Mouse (Mus musculus) testis, postnatal 14 days (tissue): ENCODE results near the gene Rhbdl1.

ENCODE experiments used
- DNase-seq: peaks from one replicate; pipeline ENCODE4 v3.0.0; 2021; ENCODE audit warnings: low spot score

Rhbdl1 gene

DNA sequence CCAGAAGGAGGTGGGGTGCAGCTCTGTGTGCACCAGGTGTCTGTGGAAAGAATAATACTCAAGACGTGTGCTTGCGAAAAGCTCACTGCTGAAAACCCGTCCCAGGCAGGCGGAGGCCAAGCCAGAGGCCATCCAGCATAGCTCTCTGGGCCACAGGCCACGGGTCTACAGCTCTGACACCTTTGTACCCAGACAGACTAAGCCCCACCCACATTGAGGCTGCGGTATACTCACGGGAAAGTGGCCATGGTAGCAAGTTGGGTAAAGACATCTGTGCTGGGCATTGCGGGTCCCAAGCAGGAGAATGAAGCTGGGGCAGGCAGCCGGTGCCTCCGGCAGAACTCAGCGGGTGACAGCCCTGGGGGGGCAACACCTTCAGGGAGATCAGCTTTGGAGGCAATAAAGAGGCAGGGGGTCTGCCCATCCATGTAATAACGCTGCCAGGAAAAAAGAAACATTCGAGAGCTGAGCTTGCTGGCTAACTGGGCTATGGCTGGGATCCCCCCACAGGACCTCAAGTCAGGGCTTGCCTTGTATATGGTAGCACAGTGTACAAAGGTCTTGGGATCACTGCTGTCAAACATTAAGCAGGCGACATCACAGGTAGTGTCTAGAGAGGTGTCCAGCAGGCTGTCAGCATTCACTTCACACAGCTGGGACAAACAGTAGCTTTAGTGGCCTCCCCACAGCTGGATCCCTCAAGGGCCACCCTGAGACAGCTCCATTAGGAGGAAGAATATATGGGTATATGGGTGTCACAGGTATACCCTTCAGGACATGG lies 2.5 kb upstream of the Rhbdl1 start:
- no peak for DNase-seq

DNA sequence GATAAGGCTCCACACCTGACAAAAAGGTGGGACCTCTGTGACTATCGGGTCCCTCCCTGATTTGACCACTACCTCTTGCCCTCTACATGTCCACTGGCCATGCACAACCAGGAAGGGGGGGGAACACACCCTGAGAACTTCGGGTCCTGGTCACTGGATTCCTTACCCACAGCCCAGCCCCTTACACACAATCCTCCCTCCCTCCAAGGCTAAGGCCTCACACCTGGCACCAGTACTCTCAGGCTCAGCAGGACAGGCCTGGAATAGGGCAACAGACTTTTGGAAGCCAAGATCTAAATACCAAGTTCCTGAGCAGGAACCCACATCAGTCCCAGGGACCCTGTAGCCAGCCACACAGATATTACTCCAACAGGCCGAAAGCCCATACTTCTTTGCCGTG lies 1.8 kb upstream of the Rhbdl1 start:
- DNase-seq = no peak

DNA sequence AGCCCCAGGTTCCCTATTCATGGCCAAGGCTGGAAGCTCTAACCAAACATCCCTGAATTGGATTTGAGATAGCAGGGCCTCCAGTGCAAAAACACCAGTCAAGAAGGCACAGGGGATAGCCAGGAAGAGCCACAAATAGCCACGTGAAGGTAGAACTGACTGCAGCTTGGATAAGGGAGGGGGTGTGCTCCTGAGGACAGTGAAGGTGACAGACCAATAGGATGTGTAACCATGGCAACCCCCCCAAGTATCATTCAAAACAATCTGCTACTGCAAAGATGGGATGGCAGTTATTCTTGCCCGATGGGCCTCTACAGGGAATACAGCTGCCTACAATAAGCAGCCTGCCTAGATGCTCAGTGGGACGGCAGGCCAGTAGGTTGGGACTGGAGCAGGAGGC lies 438 bp upstream of the Rhbdl1 start:
- no peak for DNase-seq

DNA sequence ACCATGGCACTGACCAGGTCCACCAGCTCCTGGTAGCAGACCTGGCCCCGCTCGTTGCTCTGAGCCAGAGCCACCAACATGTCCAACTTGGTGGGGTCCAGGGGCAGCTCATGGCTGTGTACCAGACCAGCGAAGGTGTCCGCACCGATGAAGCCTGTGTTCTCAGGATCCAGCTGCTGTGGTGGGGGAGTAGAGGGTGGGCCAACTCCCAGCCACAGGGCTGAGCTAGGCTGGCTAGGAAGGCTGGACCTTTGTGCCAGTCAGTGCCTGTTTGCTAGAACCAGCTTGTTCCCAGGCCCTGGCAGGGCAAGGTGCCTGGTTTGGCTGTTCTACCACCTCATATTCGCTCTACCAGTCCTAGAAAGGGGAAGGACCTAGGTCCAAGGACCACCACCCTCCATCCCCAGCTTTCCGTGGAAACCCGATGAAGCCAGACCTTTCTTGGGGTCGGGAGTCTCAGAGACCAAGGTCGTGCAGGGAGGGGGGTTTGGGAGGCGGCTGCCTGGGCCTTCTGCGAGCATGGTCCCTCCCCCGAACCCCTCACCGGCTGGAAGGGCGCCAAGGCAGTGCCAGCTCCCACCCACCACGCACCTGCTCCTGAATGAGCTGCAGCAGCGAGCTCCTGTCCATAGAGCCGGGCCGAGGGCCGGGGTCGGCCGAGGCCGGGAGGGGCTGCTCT lies 559 bp downstream of the Rhbdl1 start:
- no peak for DNase-seq

DNA sequence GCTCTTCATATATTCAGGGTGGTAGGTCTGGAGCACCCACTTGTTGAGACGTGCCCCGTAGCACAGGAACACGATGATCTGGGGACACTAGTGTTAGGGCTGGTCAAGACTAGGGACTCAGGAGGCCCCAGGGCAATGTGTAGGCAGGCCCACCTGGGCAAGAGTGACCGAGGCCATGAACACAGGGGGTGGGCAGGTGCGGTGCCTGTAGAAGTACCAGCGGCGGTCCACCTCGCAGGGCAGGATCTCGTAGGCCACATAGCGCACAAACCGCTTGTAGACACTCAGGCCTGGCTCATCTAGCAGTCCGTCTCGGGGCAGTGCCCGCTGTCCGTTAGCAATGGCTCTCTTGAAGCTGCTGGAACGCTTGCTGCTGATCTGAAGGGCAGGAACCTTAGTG lies 1.3 kb downstream of the Rhbdl1 start:
- DNase-seq = no peak

DNA sequence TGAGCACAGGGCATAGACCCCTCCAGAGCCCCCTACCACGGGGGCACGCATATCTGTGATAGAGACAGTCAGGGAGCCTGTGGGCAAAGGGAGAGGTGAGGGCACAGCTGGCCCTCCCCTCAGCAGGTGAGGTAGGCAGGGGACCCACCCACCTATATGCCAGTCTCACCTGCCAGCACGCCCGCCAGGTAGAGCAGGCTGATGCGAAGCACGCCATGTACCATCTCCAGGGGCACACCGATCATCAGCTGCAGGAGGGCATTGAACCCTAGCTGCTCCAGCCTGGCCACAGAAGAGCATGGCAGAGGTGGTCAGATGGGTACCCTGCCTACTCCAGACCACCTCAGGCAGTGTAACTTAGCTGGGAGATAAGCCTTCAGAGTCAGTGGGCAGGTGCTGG lies 1.8 kb downstream of the Rhbdl1 start:
- no peak for DNase-seq

DNA sequence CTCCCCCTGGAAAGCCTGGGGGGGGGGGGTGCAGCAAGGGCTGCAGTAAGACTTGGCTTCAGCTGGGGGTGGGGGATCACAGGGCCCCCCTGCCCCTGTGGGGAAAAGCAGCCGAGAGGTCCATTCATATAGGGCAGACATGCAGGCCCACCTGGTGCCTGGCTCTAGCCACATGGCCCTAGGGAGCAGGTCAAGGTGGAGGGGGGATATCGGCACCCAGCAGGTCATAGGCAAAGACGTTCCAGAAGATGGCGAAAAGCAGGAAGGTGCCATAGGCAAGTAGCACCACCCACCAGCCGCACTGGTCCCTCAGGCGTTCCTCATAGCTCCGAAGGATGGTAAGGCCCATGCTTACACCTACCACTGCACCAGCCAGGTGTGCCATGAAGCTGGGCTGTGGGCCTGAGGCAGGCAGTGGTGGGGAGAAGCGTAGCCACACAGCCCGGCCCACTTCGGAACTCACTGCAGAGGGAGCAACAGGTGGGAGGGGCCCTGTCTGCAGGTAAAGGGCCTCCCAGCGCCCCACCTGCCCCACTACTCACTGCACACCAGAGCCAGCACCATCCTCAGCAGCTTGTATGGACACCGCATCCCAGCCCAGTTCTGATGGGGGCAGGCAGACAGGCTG lies 2.4 kb downstream of the Rhbdl1 start:
- no peak for DNase-seq

DNA sequence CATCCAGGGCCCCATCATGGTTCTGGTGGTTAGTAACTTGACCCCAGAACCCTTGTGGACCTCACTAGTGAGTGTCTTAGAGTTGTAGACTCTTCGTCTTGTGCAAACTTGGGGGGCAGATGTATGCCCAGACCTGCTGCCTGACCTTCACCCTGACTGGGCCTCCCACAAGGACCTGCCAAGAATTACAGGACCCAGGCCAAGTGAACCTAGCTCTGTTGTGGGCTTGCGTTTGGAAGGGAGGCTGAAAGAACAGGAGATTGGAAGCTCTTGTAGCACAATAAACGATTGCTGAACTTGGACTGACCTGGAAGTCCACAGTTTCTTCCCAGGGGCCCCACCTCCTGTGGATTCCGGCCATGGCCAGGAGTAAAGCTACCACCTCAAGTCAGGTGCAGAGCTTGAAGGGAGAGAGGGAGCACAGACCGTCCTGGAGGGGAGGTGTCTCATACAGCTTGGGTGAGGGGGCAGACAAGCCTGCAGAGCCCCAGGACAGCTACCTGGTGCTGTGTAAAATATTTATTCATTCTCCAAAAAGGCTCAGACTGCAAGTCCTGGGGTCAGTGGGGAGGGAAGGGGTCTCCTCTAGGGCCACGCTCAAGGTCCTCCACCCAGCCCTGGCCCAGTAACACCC lies 3.0 kb downstream of the Rhbdl1 start:
- DNase-seq = no peak

DNA sequence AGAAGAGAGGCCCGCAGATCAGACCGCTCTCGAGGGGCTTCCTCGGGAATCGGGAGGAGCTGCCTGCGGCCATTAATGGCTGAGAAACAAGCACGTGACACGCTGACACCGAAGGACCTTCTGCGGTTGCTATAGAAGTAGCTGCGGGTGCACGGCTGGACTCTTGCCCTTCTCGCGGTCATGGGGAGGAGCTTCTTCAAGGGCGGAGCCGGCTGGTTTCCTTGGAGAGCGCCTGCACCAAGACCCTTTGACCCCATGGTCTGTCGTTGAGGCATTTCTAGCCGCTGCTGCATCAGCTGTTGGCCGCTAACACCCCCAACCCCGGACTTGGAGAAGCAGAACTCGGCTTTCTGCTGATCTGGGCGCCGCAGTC lies 3.8 kb downstream of the Rhbdl1 start, which contains the start of gene Stub1:
Gene Stub1, minus strand, starts transcription at position 114 of the 373 bp plus-strand sequence.
- peak; percentile 90 for DNase-seq

DNA sequence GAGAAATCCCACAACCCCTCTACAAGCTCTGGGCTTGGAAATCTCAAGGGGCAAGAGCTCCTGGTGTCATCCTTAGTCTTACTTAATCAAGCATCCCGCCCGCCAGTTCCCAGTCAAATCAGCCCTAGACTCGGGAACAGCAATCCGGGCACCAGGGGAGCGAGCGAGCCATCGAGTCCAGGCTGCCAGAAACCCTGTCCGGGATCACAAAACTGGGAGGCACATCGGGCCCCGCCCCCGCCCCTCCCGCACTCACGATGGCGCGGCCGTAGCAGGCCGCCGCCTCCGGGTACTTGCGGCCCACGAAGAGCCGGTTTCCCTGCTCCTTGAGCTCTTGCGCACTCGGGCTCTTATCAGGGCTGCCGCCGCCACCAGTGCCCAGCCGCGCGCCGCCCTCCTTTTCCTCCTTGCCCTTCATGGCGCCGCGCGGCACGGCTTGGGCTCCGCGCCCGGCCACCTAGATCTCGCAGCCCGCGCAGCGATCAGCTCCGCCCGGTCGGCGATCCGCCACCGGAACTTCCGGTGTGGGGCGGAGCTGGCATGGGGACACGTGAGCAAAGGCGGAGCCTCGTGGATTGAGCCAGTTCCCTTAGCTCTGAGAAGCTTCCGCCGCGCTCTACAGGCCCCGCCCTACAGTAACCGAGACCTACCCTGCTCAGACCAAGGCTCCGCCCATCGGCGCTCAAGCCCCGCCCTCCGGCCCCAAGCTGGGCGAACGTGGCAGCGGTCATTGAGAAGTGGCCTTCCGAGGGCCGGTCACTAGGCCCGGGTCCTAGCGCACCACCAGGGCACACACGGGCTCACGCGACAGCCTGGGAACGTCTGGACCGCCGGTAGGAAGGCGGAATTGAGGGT lies 4.4 kb downstream of the Rhbdl1 start:
- DNase-seq = peak; percentile 99

DNA sequence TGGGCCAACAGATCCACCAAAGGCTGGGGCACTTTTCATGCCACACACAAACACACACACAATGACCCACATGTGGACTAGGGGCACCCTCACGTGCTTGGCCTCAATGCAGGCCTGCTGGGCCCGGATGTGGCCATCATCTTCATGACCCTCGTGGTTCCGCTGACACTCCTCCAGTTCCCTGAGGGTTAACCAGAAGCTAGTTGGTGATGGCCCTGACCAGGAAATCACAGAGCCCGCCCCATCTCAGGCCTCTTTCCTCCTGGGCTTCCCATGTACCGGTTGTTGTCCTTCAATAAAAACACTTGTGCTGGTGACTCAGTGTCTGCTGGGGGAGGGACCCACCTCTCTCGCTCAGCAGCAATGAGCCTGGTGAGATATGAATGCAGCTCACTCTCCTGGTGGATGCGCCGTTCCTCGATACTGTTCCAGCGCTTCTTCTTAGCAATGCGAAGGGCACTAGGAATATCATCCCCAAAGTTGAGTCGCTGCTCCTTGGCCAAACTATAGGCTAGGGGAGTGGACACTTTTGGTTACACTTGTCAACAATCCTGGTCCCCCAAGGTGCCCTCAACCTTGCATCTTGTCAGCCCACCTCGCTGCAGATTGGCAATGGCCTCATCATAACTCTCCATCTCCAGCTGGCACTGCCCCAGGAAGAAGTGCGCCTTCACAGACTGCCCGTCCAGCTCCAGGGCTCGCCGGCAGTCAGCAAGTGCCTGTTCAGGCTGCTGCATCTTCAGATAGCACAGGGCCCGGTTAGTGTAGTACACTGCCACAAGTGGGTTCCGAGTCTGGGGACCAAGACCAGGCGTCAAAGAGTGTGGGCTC lies 5.4 kb downstream of the Rhbdl1 start:
- no peak for DNase-seq

DNA sequence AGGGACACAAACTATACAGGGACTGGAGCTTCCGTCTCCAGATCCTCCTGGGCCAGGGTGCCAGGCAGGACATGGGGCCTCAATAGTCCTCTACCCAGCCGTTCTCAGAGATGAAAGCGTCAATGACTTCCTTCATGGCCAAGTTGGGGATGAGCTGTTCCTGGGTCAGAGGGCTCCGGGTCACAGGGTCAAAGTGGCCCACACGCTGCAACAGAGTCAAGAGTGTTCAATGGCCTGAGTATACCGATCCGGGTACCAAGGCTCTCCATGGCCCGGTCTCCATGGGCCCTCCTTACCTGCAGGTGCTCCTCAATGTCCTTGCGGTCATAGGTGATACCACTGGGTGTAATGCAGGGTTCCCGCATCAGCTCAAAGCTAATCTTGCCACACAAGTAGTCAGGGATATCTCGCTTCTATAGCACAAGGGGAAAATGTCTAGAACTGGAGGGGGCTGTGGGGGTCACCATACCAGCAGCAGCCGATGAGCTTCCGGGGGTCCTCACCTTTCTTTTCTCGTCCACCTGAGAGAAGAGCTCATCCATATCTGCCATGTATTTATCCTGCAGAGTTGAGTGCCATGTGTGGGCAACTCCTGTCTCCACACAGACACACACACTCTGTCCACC lies 6.2 kb downstream of the Rhbdl1 start:
- no peak for DNase-seq

DNA sequence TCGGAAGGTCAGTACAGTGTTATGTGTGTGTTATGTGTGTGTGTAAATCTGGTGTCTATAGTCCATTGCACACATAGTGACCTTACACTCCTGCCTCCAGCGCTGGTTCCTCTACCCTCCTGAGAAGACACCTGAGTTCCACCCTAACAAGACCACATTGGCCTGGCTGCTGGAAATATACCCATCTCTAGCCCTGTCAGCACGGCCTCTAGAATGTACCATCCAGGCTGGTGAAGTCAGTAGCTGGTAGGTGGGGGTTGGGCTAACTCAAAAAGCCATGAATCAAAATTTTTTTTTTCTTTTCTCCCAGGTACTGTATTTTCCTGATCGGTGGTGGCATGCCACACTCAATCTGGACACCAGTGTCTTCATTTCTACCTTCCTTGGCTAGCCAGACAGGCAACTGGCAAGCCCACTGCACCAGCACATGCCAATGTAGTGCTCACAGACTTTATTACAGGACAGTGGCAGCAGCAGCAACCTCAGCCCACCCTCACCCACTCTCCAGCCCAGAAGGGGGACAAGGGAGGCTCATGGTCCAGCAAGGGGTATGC lies 6.8 kb downstream of the Rhbdl1 start:
- no peak for DNase-seq

DNA sequence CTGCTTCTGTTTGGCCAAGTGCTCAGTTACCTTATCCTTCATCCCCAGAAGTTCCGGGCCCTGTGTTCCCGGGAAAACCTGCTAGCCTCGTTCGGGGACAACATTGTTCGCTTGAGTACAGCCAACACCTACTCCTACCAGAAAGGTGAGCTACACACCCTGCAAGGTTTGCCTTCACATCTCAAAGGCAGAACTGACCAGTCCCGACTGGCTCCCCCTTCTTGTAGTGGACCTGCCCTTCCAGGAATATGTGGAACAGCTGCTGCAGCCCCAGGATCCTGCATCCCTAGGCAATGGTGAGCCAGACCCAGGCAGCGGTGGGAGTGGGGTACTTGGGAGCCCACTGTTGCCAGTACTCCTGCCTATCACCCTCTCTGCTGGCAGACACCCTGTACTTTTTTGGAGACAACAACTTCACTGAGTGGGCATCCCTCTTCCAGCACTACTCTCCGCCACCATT lies 7.5 kb downstream of the Rhbdl1 start:
- DNase-seq = no peak

DNA sequence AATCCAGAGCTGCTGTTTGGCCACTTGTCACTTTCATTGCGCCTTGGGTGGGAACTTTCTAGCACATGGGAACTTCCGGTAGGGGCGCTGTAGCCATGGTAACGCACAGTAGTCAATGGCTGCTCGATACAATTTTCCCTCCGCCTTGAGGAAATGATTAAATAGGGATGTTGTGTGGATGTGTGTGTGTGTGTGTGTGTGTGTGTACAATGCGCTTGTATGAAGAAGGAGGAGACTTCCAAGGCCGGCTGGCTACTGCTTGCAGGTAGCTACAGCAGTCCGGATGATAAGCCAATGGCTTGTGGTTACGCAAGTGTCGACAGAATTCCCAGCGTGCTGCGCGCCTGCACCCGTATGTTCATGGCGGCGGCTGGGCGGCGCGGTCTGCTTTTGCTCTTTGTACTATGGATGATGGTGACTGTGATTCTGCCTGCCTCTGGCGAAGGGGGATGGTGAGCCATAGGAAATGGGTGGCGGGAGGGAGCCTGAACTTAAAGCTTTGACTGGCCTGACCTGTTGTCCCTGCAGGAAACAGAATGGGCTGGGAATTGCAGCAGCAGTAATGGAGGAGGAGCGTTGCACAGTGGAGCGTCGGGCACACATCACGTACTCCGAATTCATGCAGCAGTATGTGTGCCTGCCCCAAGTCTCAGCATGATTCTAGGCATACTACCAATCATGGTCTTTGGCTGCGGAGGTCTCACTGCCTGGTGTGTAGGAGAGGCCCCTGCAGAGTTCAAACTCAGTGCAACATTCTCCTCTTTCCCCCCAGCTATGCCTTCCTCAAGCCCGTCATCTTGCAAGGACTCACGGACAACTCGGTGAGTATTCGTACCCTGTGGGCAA lies 8.2 kb downstream of the Rhbdl1 start, which contains the start of gene Jmjd8:
Gene Jmjd8, plus strand, starts transcription at position 156 of the 846 bp plus-strand sequence.
- DNase-seq = peak; percentile 72

DNA sequence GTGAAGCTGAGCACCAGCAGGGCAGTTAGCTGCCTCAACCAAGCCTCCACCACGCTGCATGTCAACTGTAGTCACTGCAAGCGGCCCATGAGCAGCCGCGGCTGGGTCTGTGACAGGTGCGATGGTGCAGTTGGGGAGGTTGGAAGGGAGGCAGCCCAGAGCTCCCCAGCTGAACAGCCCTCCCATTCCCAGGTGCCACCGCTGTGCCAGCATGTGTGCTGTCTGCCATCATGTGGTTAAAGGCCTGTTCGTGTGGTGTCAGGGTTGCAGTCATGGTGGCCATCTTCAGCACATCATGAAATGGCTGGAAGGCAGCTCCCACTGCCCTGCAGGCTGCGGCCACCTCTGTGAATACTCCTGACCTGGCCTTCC lies 8.9 kb downstream of the Rhbdl1 start:
- DNase-seq = no peak

DNA sequence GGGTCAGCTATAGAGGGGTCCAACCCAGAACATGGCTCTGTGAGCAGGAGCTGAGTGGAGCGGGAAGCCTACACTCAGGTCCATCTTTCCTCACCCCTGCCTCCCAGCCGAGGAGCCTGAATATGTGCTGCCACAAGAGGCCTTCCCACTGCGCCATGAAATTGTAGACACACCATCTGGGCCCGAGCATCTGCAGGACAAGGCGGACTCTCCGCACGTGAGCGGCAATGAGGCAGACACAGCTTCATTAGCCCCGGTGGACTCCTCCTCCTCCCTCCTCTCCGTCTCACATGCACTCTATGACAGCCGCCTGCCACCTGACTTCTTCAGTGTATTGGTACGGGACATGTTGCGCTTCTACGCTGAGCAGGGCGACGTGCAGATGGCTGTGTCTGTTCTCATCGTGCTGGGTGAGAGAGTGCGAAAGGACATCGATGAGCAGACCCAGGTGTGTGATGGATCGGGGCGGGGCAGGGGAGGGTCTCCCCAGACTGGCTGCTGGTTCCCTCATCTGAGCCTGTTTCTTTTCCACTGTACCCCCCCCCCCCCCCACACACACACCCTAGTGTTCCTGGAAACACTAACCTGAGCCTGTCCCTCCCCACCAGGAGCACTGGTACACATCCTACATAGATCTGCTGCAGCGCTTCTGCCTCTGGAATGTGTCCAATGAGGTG lies 9.4 kb downstream of the Rhbdl1 start:
- no peak for DNase-seq

DNA sequence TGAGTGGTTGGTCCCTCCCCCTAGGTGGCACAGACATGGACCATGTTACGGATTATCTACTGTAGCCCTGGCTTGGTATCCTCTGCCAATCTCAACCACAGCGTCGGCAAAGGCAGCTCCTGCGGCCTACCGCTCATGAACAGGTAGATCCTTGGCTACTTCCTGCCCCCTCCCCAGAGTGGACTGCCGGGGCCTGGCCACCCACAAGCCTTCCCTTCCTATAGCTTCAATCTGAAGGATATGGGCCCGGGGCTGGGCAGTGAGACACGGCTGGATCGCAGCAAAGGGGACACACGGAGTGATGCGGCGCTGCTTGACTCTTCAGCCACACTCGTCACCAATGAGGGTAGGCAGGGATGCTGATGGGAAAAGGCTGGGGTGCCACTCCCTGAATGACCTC lies 10.1 kb downstream of the Rhbdl1 start:
- DNase-seq = no peak
